Mouse (Mus musculus) CH12.LX (cell line): ENCODE results near the gene Tacc3. TPM values are rescaled to one million over a fixed set of nuclear protein-coding genes. Genes with fewer than 3 reads are reported as not detected.

ENCODE experiments used
- DNase-seq: peaks from one replicate; pipeline ENCODE4 v3.0.0-alpha.2; 2013; ENCODE audit errors: extremely low read depth
- H3K27ac ChIP-seq: 2 replicates; pipeline ENCODE4 v1.5.1; 2012; ENCODE audit warnings: low read depth, mild to moderate bottlenecking, control low read depth, moderate library complexity; ENCODE audit not compliant: insufficient read depth
- H3K27me3 ChIP-seq: replicated peaks from 2 replicates; pipeline ENCODE3; 2012; ENCODE audit warnings: inconsistent platforms
- H3K36me3 ChIP-seq, 2 experiments: replicated peaks in 1 of 2; 2 replicates each; pipeline versions ENCODE3 to v1.6.1; 2012; ENCODE audit warnings: inconsistent platforms in 1 of 2, low read length in 1 of 2, mild to moderate bottlenecking in 1 of 2, mixed read lengths in 1 of 2, moderate library complexity in 1 of 2; ENCODE audit not compliant: control insufficient read depth in 1 of 2, insufficient read depth in 1 of 2
- H3K4me1 ChIP-seq, 2 experiments: 2 replicates each; pipeline ENCODE4 v1.6.1; 2012; ENCODE audit warnings: inconsistent platforms in 1 of 2, moderate library complexity in 1 of 2; ENCODE audit not compliant: insufficient read depth in 2 of 2, control insufficient read depth in 1 of 2
- H3K4me2 ChIP-seq: 2 replicates; pipeline ENCODE4 v1.6.1; 2012; ENCODE audit warnings: low read depth, mild to moderate bottlenecking, control low read depth; ENCODE audit not compliant: poor library complexity, insufficient read depth, severe bottlenecking
- H3K4me3 ChIP-seq, 3 experiments: fragments of 150-350 bp in 1 of 3; sonication (generic) in 1 of 3; replicated peaks in 1 of 3; 2 replicates each; pipeline versions ENCODE3 to v1.5.1; 2011 to 2012; ENCODE audit warnings: low read depth in 2 of 3, low read length in 2 of 3, mild to moderate bottlenecking in 2 of 3, moderate library complexity in 2 of 3, control low read depth in 1 of 3, improper control_type of control experiment in 1 of 3, inconsistent platforms in 1 of 3, mixed read lengths in 1 of 3; ENCODE audit not compliant: poor library complexity in 1 of 3
- H3K79me2 ChIP-seq: replicated peaks from 2 replicates; pipeline ENCODE4 v1.6.1; 2012; ENCODE audit warnings: mild to moderate bottlenecking, moderate library complexity; ENCODE audit not compliant: control insufficient read depth, poor library complexity, insufficient read depth, severe bottlenecking; ENCODE audit errors: extremely low read depth
- H3K9ac ChIP-seq: 2 replicates; pipeline ENCODE4 v1.6.1; 2012; ENCODE audit warnings: low read depth, mild to moderate bottlenecking, control low read depth, moderate library complexity; ENCODE audit not compliant: insufficient read depth
- H3K9me3 ChIP-seq: replicated peaks from 2 replicates; pipeline ENCODE3; 2012; ENCODE audit warnings: low read length, inconsistent platforms, mixed read lengths
- BHLHE40 ChIP-seq: IDR thresholded peaks from 2 replicates; pipeline ENCODE4 v1.6.1; 2011; ENCODE audit warnings: mild to moderate bottlenecking, low read depth, low read length, improper control_type of control experiment
- CHD1 ChIP-seq: IDR thresholded peaks from 2 replicates; pipeline ENCODE4 v1.6.1; 2012; ENCODE audit warnings: low read depth, low read length, improper control_type of control experiment, inconsistent platforms
- CHD2 ChIP-seq: IDR thresholded peaks from 2 replicates; pipeline ENCODE4 v1.6.1; 2011; ENCODE audit warnings: low read length, improper control_type of control experiment
- CTCF ChIP-seq, 2 experiments: IDR thresholded peaks in 1 of 2; conservative IDR thresholded peaks in 1 of 2; 2 replicates each; pipeline ENCODE4 v1.5.1; 2011 to 2012; ENCODE audit warnings: low read depth in 2 of 2, low read length in 2 of 2, improper control_type of control experiment in 1 of 2, inconsistent platforms in 1 of 2, mild to moderate bottlenecking in 1 of 2, moderate library complexity in 1 of 2
- ELF1 ChIP-seq: IDR thresholded peaks from 2 replicates; pipeline ENCODE4 v1.6.1; 2014; ENCODE audit warnings: low read depth, mild to moderate bottlenecking, inconsistent platforms, low read length, improper control_type of control experiment
- EP300 ChIP-seq: IDR thresholded peaks from 2 replicates; pipeline ENCODE4 v1.6.1; 2011; ENCODE audit warnings: low read length, improper control_type of control experiment
- IRF4 ChIP-seq: IDR thresholded peaks from 2 replicates; pipeline ENCODE4 v1.6.1; 2014; ENCODE audit warnings: low read depth, mild to moderate bottlenecking, inconsistent platforms, low read length, improper control_type of control experiment
- JUN ChIP-seq: IDR thresholded peaks from 2 replicates; pipeline ENCODE4 v1.6.1; 2011; ENCODE audit warnings: low read depth, mild to moderate bottlenecking, low read length, improper control_type of control experiment, moderate library complexity; ENCODE audit not compliant: insufficient read depth
- JUND ChIP-seq: conservative IDR thresholded peaks from 2 replicates; pipeline ENCODE4 v1.6.1; 2011; ENCODE audit warnings: low read depth, low read length, improper control_type of control experiment
- MAFK ChIP-seq: IDR thresholded peaks from 2 replicates; pipeline ENCODE4 v1.6.1; 2011; ENCODE audit warnings: low read length, improper control_type of control experiment; ENCODE audit not compliant: insufficient replicate concordance
- MAX ChIP-seq: IDR thresholded peaks from 2 replicates; pipeline ENCODE4 v1.6.1; 2011; ENCODE audit warnings: low read length, improper control_type of control experiment
- MEF2A ChIP-seq: IDR thresholded peaks from 2 replicates; pipeline ENCODE4 v1.6.1; 2014; ENCODE audit warnings: low read depth, mild to moderate bottlenecking, inconsistent platforms, low read length, improper control_type of control experiment, borderline replicate concordance
- MXI1 ChIP-seq: IDR thresholded peaks from 2 replicates; pipeline ENCODE4 v1.6.1; 2011; ENCODE audit warnings: mild to moderate bottlenecking, low read depth, low read length, improper control_type of control experiment
- MYC ChIP-seq: IDR thresholded peaks from 2 replicates; pipeline ENCODE4 v1.6.1; 2011; ENCODE audit warnings: low read depth, mild to moderate bottlenecking, improper control_type of control experiment, low read length
- NELFE ChIP-seq: IDR thresholded peaks from 2 replicates; pipeline ENCODE4 v1.6.1; 2011; ENCODE audit warnings: low read depth, low read length, improper control_type of control experiment
- NRF1 ChIP-seq: IDR thresholded peaks from 2 replicates; pipeline ENCODE4 v1.6.1; 2014; ENCODE audit warnings: low read depth, mild to moderate bottlenecking, inconsistent platforms, low read length, improper control_type of control experiment, moderate library complexity
- POLR2A ChIP-seq: IDR thresholded peaks from 2 replicates; pipeline ENCODE4 v1.6.1; 2011; ENCODE audit warnings: low read depth, mild to moderate bottlenecking, improper control_type of control experiment, low read length
- POLR2AphosphoS2 ChIP-seq: IDR thresholded peaks from 2 replicates; pipeline ENCODE4 v1.6.1; 2011; ENCODE audit warnings: low read depth, low read length, improper control_type of control experiment
- RAD21 ChIP-seq: IDR thresholded peaks from 2 replicates; pipeline ENCODE4 v1.6.1; 2011; ENCODE audit warnings: low read depth, mild to moderate bottlenecking, low read length, improper control_type of control experiment, moderate library complexity
- RCOR1 ChIP-seq: conservative IDR thresholded peaks from 2 replicates; pipeline ENCODE4 v1.6.1; 2012; ENCODE audit warnings: low read depth, mild to moderate bottlenecking, inconsistent platforms, low read length, improper control_type of control experiment
- SMC3 ChIP-seq: IDR thresholded peaks from 2 replicates; pipeline ENCODE4 v1.6.1; 2011; ENCODE audit warnings: low read depth, low read length, improper control_type of control experiment
- TBP ChIP-seq: conservative IDR thresholded peaks from 2 replicates; pipeline ENCODE4 v1.6.1; 2011; ENCODE audit warnings: low read depth, low read length, improper control_type of control experiment
- TCF12 ChIP-seq: IDR thresholded peaks from 2 replicates; pipeline ENCODE4 v1.6.1; 2014; ENCODE audit warnings: low read depth, mild to moderate bottlenecking, inconsistent platforms, low read length, improper control_type of control experiment
- UBTF ChIP-seq: IDR thresholded peaks from 2 replicates; pipeline ENCODE4 v1.6.1; 2012; ENCODE audit warnings: low read depth, mild to moderate bottlenecking, inconsistent platforms, low read length, improper control_type of control experiment, moderate library complexity
- USF1 ChIP-seq: IDR thresholded peaks from 2 replicates; pipeline ENCODE4 v1.6.1; 2014; ENCODE audit warnings: low read depth, mild to moderate bottlenecking, inconsistent platforms, low read length, improper control_type of control experiment
- ZKSCAN1 ChIP-seq: IDR thresholded peaks from 2 replicates; pipeline ENCODE4 v1.6.1; 2012; ENCODE audit warnings: low read depth, inconsistent platforms, low read length, improper control_type of control experiment, borderline replicate concordance
- ZNF384 ChIP-seq: IDR thresholded peaks from 2 replicates; pipeline ENCODE4 v1.6.1; 2012; ENCODE audit warnings: low read depth, low read length, improper control_type of control experiment, inconsistent platforms
- dilution Hi-C: fragments of 300-500 bp; cut with MboI; formaldehyde crosslinking; loops from 2 replicates; pipeline ENCODE4 v1.14.3; 2020; ENCODE audit warnings: low sequenced_read_pairs; ENCODE audit not compliant: extremely low pct_unique_long_range_greater_than_20kb, extremely low pct_ligation_motif_present
- in situ Hi-C: fragments of 300-500 bp; cut with MboI; formaldehyde crosslinking; loops from 3 replicates; pipeline ENCODE4 v1.14.3; 2019; ENCODE audit warnings: low sequenced_read_pairs, low pct_ligation_motif_present, low pct_unique_long_range_greater_than_20kb, mixed read lengths
- polyA plus RNA-seq: library from polyadenylated mRNA; unstranded; fragments of >175 nt; gene quantifications from 2 replicates; pipeline ENCODE4 v1.2.1, GENCODE M21; 2012; ENCODE audit warnings: low read depth; ENCODE audit not compliant: insufficient read length
- total RNA-seq, 2 experiments: library from RNA; depleted of rRNA; stranded (reverse); fragments of 300-350 nt in 1 of 2; fragments of >200 nt in 1 of 2; gene quantifications; 2 replicates each; pipeline ENCODE4 v1.2.3; 2012 to 2014

Gene Tacc3
- total and polyA plus RNA-seq, 3 experiments: 89.4 to 186 (median 160) TPM

- no peaks in the 10 kb centered on the region; the same call in 1 of the 2 replicates for H3K79me2 ChIP-seq
- dilution Hi-C loops (no loop called here), in situ Hi-C loops (no loop called here)
- H3K4me2 ChIP-seq: no peak overlapping the region
- peaks cover 0 to 19% of the 10 kb centered on the region in 2 experiments; a peak in 2 of 4 replicates for H3K4me1 ChIP-seq
- H3K27me3 ChIP-seq: no peaks in the 10 kb centered on the region
- H3K4me3 ChIP-seq: no peak overlapping the region
- TF ChIP-seq UBTF: no peak
- TF ChIP-seq NELFE: no peak
- no peak for TF ChIP-seq JUN
- TF ChIP-seq USF1: no peak
- TF ChIP-seq TCF12: no peak
- no peak for TF ChIP-seq RAD21
- no peak for TF ChIP-seq NRF1
- TF ChIP-seq EP300: no peak
- no peak for TF ChIP-seq CHD2
- no peak for TF ChIP-seq MYC
- no peak for TF ChIP-seq POLR2AphosphoS2
- no peak for TF ChIP-seq BHLHE40
- TF ChIP-seq MXI1: no peak
- TF ChIP-seq MEF2A: no peak
- peaks cover under 1 to 29% of the 10 kb centered on the region in 2 experiments for H3K36me3 ChIP-seq
- H3K9ac ChIP-seq: no peak overlapping the region
- H3K9me3 ChIP-seq: no peaks in the 10 kb centered on the region
- no peak overlapping the region for H3K27ac ChIP-seq
- no peak for DNase-seq
Observed at GRCm38 (mm10) chr5:33632526-33632925, 25.4 kb upstream of the Tacc3 start.

- Histone ChIP-seq H3K27ac (no peak overlapping the region), H3K79me2 (no peaks in the 10 kb centered on the region; the same call in 1 of the 2 replicates), H3K4me3 (no peak overlapping the region), H3K27me3 (no peaks in the 10 kb centered on the region), H3K4me2 (no peak overlapping the region), H3K4me1 (peaks cover 0 to 11% of the 10 kb centered on the region in 2 experiments; a peak in 2 of 4 replicates), H3K36me3 (peaks cover 17 to 53% of the 10 kb centered on the region in 2 experiments), H3K9ac (no peak overlapping the region), H3K9me3 (no peaks in the 10 kb centered on the region)
- in situ Hi-C loops: no loop called here
- dilution Hi-C loops: no loop called here
- DNase-seq: no peak
- no peak for TF ChIP-seq CTCF (conservative IDR thresholded peaks at IDR 0.05 in 1 of 2, IDR thresholded peaks at IDR 0.05 in 1 of 2; ENCODE audit: low read depth in 2 of 2, low read length in 2 of 2)
- TF ChIP-seq IRF4: no peak
- TF ChIP-seq JUND: no peak
- no peak for TF ChIP-seq CHD2
- no peak for TF ChIP-seq SMC3
- no peak for TF ChIP-seq ZKSCAN1
- no peak for TF ChIP-seq CHD1
- TF ChIP-seq POLR2A: no peak
- no peak for TF ChIP-seq JUN
- TF ChIP-seq RCOR1: no peak
- no peak for TF ChIP-seq POLR2AphosphoS2
- no peak for TF ChIP-seq EP300
- no peak for TF ChIP-seq BHLHE40
- TF ChIP-seq MAFK: no peak
- TF ChIP-seq ELF1: no peak
- TF ChIP-seq MAX: no peak
- TF ChIP-seq TBP: no peak
- no peak for TF ChIP-seq ZNF384
Observed at GRCm38 (mm10) chr5:33635361-33635760, 22.6 kb upstream of the Tacc3 start.
